Mouse (Mus musculus) spleen, embryonic (tissue): Measurements from ENCODE around the gene Zfp59.
"Not testable (repeated sequence)": the region's sequence is repeated elsewhere in the genome, so short reads cannot be mapped to it uniquely, and the experiment has no call there.

Experiments used
- CTCF ChIA-PET: fragments of 350-600 bp; sonication (Branson Sonifier 250); formaldehyde crosslinking; loops from one replicate; lab custom pipeline; 2022; lab: Charles Lee

Zfp59 gene

DNA sequence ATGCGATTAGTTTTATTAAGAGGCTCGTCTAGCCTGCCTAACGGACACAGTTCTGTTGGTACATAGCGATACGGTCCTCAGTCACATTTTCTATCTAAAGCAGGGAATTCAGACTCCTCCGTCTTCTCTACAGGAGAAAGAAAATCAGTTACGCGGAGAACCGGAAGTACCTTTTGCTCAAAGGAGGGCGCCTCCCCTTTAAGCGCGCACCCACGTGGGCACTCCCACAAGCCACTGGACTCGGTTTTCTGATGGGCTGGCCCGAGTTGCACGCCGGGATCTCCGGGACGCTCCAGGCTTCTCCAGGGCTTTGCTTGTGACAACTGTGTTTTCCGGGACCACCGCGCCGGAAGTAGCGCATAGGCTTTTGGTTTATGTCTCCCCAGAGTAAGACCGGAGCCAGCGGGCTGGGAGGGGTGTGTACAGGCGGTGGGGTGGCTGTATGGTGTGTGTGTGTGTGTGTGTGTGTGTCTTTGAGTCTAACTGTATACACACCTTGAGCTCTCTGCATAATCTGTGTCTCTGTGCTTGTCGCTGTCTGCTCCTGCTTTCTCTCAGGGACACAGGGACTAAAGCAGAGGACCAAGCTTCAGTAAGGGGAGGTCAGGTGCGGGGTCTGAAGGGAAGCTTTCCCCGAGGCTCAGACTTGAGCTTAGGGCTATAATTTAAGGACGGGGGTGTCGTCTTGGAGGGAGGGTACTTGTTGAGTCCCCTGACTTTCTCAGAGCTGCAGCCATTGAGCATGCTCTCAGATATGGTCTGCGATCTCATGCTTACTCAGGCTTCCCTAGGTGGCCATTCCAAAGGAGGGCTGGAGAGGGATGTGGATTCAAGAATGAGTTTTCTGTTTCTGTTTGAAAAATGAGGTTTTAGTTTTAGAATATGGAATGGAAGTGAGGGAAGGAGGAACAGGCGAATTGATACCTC, at the start of gene Zfp59:
Zfp59 (plus strand) TSS at position 285 of the 927 bp plus-strand sequence.
- CTCF ChIA-PET: interaction anchor here (0.6 kb wide), 1 partner anchor 12 kb away, joined by 4 read pairs; no protein-coding TSS in a partner anchor

DNA sequence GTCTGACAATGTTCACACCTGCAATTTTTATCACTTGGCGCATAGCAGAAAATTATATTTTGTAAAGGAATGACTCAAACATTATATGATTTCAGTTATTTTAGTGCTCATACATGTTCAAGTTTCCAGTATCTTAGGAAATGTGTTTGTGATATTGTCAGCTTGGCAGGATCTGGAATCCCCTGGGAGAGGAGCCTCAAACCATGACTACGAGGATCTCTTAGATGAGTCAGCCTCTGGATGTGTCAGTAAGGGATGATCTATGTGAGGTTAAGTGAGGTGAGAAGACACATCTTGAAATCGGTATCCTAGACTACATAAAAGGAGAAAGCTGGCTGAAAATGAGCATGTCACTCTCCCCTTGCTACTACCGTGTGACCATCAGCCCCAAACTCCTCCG, 49.1 kb upstream of the Zfp59 start:
- CTCF ChIA-PET: no interaction called here

DNA sequence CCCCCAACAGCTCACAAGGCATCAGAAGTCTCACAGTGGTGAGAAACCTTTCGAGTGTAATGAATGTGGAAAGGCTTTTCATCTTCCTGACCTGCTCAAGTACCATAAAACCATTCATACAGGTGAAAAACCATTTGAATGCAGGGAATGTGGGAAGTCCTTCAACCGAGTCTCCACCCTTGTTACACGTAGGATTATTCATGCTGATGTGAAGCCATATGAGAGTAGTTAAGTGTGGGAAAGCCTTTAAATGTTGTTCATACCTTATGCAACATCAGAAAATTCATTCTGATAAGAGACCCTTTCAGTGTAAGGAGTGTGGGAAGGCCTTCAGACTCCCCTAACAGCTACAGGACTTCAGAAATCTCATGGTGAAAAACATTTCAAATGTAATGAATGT, 44.5 kb upstream of the Zfp59 start:
- CTCF ChIA-PET: not testable (repeated sequence)

DNA sequence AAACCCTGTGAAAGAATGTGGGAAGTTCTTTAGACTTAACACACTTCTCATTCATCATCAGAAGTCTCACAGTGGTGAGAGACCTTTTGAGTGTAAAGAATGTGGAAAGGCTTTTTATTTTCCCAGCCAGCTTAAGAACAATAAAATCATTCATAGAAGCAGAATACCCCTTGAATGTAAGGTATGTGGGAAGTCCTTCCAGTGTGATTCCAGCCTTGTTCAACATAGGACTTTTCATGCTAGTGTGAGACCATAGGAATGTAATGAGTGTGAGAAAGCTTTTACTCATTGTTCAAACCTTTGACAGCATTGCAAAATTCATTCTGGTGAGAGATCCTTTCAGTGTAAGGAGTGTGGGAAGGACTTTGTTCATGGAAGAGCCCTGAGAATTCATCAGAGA, 43.8 kb upstream of the Zfp59 start:
- CTCF ChIA-PET: no interaction called here

DNA sequence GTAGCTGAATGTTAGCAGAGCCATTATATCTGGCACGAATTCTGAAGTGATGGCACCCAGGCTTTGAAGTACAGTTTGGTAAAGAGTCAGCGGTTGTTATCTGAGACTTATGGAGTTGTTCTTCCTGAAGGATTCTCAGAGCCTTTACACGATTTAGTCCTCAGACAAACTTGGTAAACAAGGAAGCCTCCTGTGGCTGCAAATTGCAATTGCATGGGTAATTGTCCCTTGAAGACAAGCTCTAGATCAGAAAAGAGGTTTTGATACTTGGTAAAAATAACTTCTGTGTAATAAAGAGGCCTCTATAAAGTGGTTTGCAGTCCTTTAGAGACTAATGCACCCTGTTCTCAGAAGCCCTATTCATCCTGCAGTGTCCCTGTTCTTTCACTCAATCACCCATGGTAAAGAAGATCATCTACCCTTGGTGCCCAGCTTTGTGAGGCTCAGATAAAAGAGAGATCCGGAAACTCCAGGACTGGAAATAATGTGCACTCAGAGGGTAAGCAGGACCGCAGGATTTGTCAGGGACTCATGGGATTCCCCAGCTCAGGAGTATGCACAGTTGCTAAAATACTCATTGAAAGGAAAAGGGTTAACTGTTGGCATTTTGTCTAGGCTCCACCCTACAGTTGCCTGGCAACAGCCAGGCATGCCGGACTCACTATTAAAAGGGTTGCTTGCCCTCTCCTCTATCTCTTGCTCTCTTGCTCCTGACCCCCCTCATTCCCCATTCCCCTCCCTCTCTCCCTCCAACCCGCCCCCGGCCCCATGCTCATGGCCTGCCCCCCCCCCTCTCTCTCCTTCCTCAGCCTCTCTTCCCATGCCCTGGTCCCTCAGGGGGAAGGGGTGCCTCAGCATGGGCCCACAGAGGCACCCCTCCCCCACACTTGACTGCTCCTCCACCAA, 40.2 kb upstream of the Zfp59 start:
- CTCF ChIA-PET: no interaction called here

DNA sequence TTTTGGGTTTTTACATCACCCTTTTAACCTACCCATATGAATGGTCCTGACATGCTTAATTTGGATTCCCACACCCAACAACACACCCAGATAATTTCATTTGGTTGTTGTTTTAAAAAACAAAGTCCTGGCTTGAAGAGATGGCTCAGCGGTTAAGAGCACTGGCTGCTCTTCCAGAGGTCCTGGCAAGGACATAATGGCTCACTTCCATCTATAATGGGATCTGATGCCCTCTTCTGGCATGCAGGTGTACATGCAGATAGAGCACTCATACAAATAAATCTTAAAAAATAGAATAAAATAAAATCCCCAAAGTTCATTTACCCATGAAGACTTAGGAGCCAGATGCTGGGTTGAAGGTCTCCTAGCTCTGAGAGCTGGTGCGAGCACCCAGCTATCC, 37.3 kb upstream of the Zfp59 start:
- CTCF ChIA-PET: no interaction called here

DNA sequence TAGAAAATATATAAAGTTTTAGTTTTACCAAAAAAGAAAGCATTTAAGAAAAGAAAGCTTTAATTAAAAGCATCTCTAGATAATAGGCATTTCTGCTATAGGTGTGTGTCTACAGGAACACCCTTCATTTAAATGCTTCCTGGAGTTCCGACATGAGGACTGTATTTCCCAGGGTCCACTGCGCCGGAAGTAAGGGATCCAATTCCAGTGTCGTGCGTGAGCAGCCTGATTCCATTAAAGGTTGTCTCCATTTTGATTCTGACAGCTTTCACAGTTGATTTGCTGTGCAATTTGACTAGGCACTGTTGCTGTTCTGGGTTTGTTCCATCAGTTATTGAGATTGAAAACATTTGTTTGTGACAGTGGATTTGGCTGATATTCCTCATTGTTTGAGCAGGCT, 35.4 kb upstream of the Zfp59 start:
- CTCF ChIA-PET: no interaction called here

DNA sequence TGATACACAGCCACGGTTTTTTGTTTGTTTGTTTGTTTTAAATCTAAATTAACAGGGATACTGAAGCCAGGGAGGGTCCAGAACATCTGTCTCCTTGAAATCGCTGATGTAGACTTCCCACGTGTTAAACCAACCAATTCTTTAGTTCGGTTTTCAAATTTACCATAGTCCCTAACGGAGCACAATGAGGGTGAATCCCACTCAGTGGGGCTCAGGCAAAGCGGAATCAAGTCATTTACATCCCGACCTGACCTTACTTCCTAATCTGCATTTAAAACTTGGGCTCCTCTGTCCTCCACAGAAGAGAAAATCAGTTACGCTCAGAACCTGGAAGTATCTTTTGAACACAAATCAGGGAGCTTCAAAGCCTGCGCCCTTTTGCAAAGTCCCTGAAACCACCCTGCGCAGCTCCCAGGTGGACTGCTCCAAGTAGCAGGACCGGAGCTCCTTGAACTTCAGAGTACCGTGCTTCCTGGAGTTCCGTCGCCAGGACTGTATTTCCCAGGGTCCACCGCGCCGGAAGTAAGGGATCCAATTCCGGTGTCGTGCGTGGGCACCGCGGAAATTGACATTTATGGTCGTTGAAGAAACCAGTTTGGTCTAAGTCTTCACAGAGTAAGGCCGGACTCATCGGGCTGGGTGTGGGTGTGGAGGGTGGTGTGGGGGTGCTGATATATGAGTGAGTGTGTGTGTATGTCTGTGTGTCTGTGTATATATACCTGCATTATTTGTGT, 33.9 kb upstream of the Zfp59 start:
- CTCF ChIA-PET: no interaction called here

DNA sequence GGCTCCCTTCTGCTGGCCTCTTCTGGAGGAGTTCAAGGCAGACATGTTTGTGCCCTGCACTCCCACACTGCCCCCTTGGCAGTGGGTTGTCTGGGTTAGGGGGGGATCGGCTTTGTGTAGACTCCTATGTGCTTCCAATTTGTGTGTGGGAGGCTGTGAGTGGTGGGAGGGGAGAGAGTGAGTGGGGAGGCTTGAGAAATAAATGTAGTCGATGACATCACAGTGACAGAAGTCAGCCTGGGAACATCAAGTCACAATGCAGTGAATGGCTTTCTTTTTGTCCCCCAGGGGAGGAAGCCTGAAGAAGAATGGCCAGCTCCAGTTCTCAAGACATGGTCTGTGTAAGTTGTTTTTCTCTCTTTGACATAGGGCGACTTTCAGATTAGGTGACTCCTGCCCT, 31.5 kb upstream of the Zfp59 start, which contains the start of gene Zfp626:
Zfp626 (plus strand) TSS at position 301 of the 400 bp plus-strand sequence.
- CTCF ChIA-PET: not testable (repeated sequence)

DNA sequence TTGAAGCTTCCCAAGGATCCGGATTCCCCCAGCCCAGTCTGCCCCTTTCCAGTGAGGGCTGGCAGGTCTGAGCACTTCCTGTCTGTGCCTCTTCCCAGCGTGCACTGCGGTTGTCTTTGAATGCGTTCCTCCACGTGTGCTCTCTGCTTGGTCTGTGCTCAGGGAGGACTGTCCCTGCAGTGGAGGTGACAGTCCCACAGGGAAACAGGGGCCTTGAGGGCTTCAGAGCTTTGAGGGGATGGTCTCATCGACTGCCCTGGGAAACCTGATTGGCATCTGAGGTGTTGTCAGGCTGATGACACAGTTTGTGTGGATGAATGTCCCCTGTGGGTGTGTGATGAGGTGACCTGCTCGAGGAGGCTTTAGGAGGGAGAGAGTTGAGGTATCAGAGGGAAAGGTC, 31.1 kb upstream of the Zfp59 start:
- CTCF ChIA-PET: not testable (repeated sequence)

DNA sequence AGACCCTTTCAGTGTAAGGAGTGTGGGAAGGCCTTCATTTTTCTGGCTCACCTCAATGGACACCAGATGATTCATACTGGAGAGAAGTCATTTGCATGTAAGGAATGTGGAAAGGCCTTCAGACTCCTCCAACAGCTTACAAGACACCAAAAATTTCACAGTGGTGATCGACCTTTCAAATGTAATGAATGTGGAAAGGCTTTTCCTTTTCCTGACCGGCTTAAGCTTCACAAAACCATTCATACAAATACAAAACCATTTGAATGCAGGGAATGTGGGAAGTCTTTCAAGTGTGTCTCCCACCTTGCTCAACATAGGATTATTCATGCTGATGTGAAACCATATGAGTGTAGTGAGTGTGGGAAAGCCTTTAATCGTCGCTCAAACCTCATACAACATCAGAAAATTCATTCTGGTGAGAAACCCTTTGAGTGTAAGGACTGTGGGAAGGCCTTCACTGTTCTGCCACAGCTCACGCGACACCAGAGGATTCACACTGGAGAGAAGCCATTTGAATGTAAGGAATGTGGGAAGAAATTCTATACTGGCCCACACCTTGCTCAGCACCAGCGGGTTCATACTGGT, 19.8 kb upstream of the Zfp59 start:
- CTCF ChIA-PET: interaction anchor here (0.6 kb wide), 1 partner anchor 41 kb away, joined by 4 read pairs; no protein-coding TSS in a partner anchor

DNA sequence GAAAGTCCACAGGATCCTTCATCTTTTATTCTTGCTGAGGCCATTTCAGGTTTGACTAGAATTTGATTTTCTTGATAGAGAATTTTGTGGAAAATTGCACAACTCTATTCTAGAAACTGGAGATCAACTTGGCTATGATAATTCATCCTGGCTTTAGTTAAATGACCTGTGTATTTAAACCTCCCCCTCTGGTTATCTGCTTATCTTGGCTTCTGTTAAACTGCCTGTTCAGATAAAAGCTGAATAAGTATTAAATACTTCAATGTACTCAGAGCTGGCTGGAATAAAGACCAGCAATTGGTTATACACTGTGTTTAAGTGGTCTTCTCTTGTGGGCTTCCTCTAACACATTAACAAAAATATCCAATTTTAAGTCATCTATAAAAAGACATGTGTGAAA, 15.8 kb upstream of the Zfp59 start:
- CTCF ChIA-PET: no interaction called here

DNA sequence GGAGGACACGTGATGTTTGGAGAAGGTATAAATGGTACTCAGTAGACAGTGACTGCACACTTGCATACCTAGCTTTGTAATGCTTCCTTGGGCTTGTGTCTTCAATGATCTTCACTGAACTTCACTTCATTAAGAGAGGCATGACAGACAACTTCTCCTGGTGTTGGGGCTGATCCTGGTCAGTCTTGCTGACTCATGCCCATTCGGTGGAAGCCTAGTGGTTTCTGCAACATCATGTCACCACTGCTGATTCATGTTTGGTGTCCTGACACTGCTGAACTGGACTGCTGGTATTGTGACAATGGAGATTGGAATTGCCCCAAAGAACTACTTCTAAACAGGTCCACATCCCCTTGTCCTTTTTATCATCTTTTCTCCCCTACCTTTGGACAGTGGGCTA, 4.3 kb upstream of the Zfp59 start:
- CTCF ChIA-PET: no interaction called here

DNA sequence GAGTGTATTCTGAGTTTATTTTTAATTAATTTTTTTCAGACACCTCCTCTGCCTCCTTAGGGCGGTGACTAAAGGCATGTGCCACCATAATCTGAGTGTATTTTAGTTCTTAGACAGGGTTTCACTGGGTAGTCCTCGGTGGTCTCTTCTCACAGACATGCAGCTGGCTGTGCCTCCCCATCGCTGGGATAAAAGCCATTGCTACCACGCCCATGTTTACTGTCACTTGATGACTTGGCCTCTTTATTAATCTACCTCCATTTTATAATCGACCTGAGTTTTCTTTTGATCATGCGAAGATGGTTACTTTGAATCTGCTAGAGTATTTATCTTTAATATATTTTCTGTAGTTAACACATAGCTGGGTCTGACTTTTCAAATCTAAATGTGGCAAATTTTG, 511 bp upstream of the Zfp59 start:
- CTCF ChIA-PET: interaction anchor here (0.6 kb wide), 1 partner anchor 11 kb away, joined by 4 read pairs; no protein-coding TSS in a partner anchor

DNA sequence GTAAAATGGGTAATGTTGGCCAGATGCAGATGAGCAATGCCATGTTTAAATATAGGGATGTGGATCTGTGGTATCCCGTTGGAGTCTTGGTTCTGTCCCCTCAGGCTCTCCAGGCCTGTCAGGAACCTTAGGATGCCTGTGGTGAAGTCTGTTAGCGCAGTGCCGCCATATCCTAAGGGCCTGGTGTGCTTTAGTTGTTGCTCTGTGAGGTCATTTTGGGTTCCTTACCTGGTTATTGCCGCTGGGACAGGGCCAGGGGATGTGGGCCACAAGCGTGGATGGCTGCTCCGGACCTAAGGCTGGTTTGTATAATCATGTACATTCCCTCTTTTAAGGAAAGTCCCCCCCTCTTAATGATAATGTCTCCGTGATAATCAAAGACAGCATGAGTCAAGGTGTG, 1.2 kb downstream of the Zfp59 start:
- CTCF ChIA-PET: interaction anchor here (0.6 kb wide), 1 partner anchor 139 kb away, joined by 3 read pairs; the partner anchor contains the start of gene Zfp780b

DNA sequence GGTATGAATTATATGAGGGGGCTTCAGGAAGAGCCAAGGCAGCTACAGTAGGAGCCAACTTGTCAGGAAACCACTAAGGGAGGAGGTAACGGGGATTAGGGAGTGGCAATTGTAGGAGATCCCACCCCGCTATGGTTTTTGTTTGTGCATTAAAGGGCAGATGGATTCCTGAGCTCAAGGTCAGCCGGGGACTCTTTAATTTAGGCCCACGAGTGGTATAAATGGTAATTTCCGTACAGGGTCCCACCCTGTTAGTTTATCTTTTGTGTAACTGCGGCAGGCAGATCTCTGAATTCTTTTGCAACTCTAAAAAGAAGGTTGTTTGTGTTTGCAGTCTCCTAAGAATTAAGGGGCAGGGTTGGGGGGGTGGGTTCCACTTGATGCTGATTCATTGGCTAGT, 1.7 kb downstream of the Zfp59 start:
- CTCF ChIA-PET: interaction anchor here (0.6 kb wide), 1 partner anchor 139 kb away, joined by 3 read pairs; the partner anchor contains the start of gene Zfp780b

DNA sequence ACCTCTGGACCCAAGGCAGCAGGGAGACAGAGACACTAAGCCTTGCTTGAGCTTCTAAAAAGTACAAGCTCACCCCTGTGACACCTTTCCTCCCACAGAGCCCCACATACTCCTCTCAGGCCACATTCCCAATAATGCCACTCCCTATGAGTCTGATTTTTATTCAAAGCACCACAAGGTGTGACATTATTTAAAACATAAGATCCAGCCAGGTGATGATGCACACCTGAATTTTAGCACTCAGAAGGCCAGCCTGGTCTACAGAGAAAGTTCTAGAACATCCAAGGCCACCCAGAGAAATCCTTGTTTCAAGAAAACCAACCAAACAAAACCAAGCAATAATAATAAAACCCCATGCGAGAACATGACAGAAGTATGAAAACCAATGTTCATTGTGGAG, 18.8 kb downstream of the Zfp59 start, which contains the start of gene Zfp607a:
Zfp607a (plus strand) TSS at position 301 of the 400 bp plus-strand sequence.
- CTCF ChIA-PET: no interaction called here

DNA sequence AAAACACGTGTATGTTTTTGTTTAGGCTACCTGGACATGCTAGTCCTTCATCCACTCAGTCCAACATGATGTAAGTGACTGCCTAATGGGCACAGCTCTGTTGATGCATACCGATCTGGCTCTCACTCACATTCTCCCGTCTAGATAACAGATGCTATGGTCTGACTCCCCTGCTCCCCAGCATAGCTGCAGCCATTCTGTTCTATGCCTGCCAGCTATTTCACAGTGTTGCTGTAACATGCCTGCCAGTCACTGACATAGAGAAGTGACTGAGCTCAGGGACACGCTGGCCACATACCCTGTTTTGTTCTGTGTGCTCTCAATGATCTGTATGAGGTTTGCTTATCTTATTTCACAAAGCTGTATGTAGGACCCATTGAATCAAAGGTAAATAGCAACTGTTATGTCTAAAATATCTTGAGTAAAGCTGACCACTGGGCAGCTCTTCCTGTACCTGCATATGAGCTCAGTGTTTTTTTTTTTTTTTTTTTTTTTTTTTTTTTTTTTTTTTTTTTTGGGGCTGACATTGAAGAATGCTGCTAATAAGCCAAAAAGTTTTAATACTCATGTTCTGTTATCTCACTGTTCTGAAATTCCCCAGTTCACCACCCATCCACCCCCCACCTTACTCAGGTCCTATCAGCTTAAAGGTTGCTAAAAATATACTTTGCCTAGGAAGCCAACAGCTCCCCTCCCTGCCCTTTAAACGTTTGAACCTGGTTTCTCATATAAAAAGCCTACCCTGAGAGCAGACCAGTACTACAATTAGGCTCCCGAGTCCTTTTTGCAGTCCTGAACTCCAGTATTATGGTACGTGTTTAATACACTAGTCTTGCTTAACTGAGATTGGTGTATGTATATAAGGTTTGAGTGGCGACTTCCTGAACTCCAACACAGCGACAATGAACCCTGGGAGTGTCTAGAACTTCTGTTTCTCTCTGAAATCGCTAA, 21.2 kb downstream of the Zfp59 start:
- CTCF ChIA-PET: interaction anchor here (0.7 to 1.1 kb wide), 2 partner anchors 41 to 70 kb away, joined by 4 read pairs; partner anchors contain the start of gene Zfp974
